Mouse (Mus musculus) MEL (cell line): ENCODE measurements at regions not wholly inside any gene's neighbourhood (a gene's known extent, or its start where the extent isn't known, plus 50 kb on each side); places are given as distances from the start of the nearest gene placed in this dataset.
"Not testable (repeated sequence)": the region's sequence is repeated elsewhere in the genome, so short reads cannot be mapped to it uniquely, and the experiment has no call there.

Source experiments
- DNase-seq: peaks from one replicate; pipeline ENCODE4 v3.0.0; 2011; ENCODE audit warnings: low read depth, low spot score
- H3K27ac ChIP-seq: 2 replicates; pipeline ENCODE4 v1.5.1; 2012; ENCODE audit warnings: low read depth, mild to moderate bottlenecking, control low read depth, low read length, moderate library complexity; ENCODE audit not compliant: control insufficient read depth
- H3K27me3 ChIP-seq, 2 experiments: fragments of 150-350 bp in 1 of 2; sonication (generic) in 1 of 2; 2 replicates each; pipeline ENCODE4 v1.6.1; 2012; ENCODE audit warnings: low read length in 2 of 2, mild to moderate bottlenecking in 2 of 2, improper control_type of control experiment in 1 of 2, moderate library complexity in 1 of 2; ENCODE audit not compliant: insufficient read depth in 2 of 2, control insufficient read depth in 1 of 2
- H3K36me3 ChIP-seq, 2 experiments: 2 replicates each; pipeline ENCODE4 v1.6.1; 2012 to 2014; ENCODE audit warnings: low read length in 2 of 2, improper control_type of control experiment in 1 of 2, inconsistent platforms in 1 of 2, mild to moderate bottlenecking in 1 of 2; ENCODE audit not compliant: insufficient read depth in 2 of 2, control insufficient read depth in 1 of 2
- H3K4me1 ChIP-seq, 2 experiments: fragments of 150-350 bp in 1 of 2; sonication (generic) in 1 of 2; 2 replicates each; pipeline ENCODE4 v1.6.1; 2012; ENCODE audit warnings: low read length in 2 of 2, improper control_type of control experiment in 1 of 2, mild to moderate bottlenecking in 1 of 2; ENCODE audit not compliant: insufficient read depth in 2 of 2, control insufficient read depth in 1 of 2
- H3K4me3 ChIP-seq, 2 experiments: fragments of 150-350 bp in 1 of 2; sonication (generic) in 1 of 2; 2 replicates each; pipeline ENCODE4 v1.5.1; 2012; ENCODE audit warnings: low read depth in 2 of 2, low read length in 2 of 2, mild to moderate bottlenecking in 2 of 2, moderate library complexity in 2 of 2, control low read depth in 1 of 2, improper control_type of control experiment in 1 of 2; ENCODE audit not compliant: control insufficient read depth in 1 of 2, insufficient read depth in 1 of 2
- H3K79me2 ChIP-seq: 2 replicates; pipeline ENCODE4 v1.6.1; 2012; ENCODE audit warnings: mild to moderate bottlenecking, low read length, moderate library complexity; ENCODE audit not compliant: control insufficient read depth, poor library complexity, insufficient read depth
- H3K9ac ChIP-seq: 2 replicates; pipeline ENCODE4 v1.6.1; 2012; ENCODE audit warnings: low read depth, mild to moderate bottlenecking, control low read depth, low read length, moderate library complexity; ENCODE audit not compliant: control insufficient read depth, poor library complexity, severe bottlenecking
- H3K9me3 ChIP-seq: fragments of 150-350 bp; sonication (generic); replicated peaks from 2 replicates; pipeline ENCODE4 v1.6.1; 2012; ENCODE audit warnings: mild to moderate bottlenecking, low read length, improper control_type of control experiment, moderate library complexity; ENCODE audit not compliant: insufficient read depth
- BHLHE40 ChIP-seq: IDR thresholded peaks from 2 replicates; pipeline ENCODE4 v1.6.1; 2012; ENCODE audit warnings: low read depth, mild to moderate bottlenecking, inconsistent platforms, low read length, improper control_type of control experiment, borderline replicate concordance
- CHD1 ChIP-seq: IDR thresholded peaks from 2 replicates; pipeline ENCODE4 v1.6.1; 2012; ENCODE audit warnings: low read depth, mild to moderate bottlenecking, inconsistent platforms, low read length, improper control_type of control experiment
- CTCF ChIP-seq, 3 experiments: IDR thresholded peaks in 2 of 3; conservative IDR thresholded peaks in 1 of 3; 2 replicates each; pipeline ENCODE4 v1.5.1; 2011 to 2012; ENCODE audit warnings: low read length in 3 of 3, low read depth in 2 of 3, mild to moderate bottlenecking in 2 of 3, improper control_type of control experiment in 1 of 3, inconsistent platforms in 1 of 3, mixed read lengths in 1 of 3, moderate library complexity in 1 of 3; ENCODE audit not compliant: control insufficient read depth in 1 of 3, insufficient read depth in 1 of 3, poor library complexity in 1 of 3, severe bottlenecking in 1 of 3
- JUND ChIP-seq: IDR thresholded peaks from 2 replicates; pipeline ENCODE4 v1.6.1; 2011; ENCODE audit warnings: low read depth, mild to moderate bottlenecking, improper control_type of control experiment, low read length
- KAT2A ChIP-seq: conservative IDR thresholded peaks from 2 replicates; pipeline ENCODE4 v1.6.1; 2012; ENCODE audit warnings: low read depth, low read length, improper control_type of control experiment, inconsistent platforms
- MAZ ChIP-seq: IDR thresholded peaks from 2 replicates; pipeline ENCODE4 v1.6.1; 2012; ENCODE audit warnings: low read depth, mild to moderate bottlenecking, inconsistent platforms, low read length, improper control_type of control experiment
- MEF2A ChIP-seq: IDR thresholded peaks from 2 replicates; pipeline ENCODE4 v1.6.1; 2014; ENCODE audit warnings: low read depth, mild to moderate bottlenecking, inconsistent platforms, low read length, improper control_type of control experiment; ENCODE audit not compliant: poor library complexity, insufficient replicate concordance, severe bottlenecking; ENCODE audit errors: extremely low read depth
- NELFE ChIP-seq: IDR thresholded peaks from 2 replicates; pipeline ENCODE4 v1.6.1; 2011; ENCODE audit warnings: low read depth, low read length, improper control_type of control experiment
- POLR2AphosphoS2 ChIP-seq: IDR thresholded peaks from 2 replicates; pipeline ENCODE4 v1.6.1; 2011; ENCODE audit warnings: low read length, improper control_type of control experiment
- SIN3A ChIP-seq: IDR thresholded peaks from 2 replicates; pipeline ENCODE4 v1.6.1; 2012; ENCODE audit warnings: low read length, improper control_type of control experiment, inconsistent platforms
- TBP ChIP-seq: IDR thresholded peaks from 2 replicates; pipeline ENCODE4 v1.8.0; 2011; ENCODE audit warnings: low read depth, low read length, improper control_type of control experiment
- TCF12 ChIP-seq: IDR thresholded peaks from 2 replicates; pipeline ENCODE4 v1.6.1; 2014; ENCODE audit warnings: low read depth, mild to moderate bottlenecking, inconsistent platforms, low read length, improper control_type of control experiment, moderate library complexity
- USF1 ChIP-seq: IDR thresholded peaks from 2 replicates; pipeline ENCODE4 v1.6.1; 2014; ENCODE audit warnings: low read depth, mild to moderate bottlenecking, inconsistent platforms, low read length, improper control_type of control experiment, moderate library complexity
- USF2 ChIP-seq, 2 experiments: IDR thresholded peaks; 2 replicates each; pipeline ENCODE4 v1.6.1; 2011 to 2012; ENCODE audit warnings: improper control_type of control experiment in 2 of 2, low read length in 2 of 2, borderline replicate concordance in 1 of 2, inconsistent platforms in 1 of 2, low read depth in 1 of 2, mild to moderate bottlenecking in 1 of 2; ENCODE audit not compliant: insufficient read depth in 1 of 2
- ZMIZ1 ChIP-seq: IDR thresholded peaks from 2 replicates; pipeline ENCODE4 v1.6.1; 2012; ENCODE audit warnings: low read depth, mild to moderate bottlenecking, inconsistent platforms, low read length, improper control_type of control experiment, moderate library complexity

- H3K79me2 ChIP-seq = no peaks in the 10 kb centered on the region
- H3K9me3 ChIP-seq = no peaks in the 10 kb centered on the region
- TF ChIP-seq NELFE (no peak), CHD1 (no peak), KAT2A (no peak), TBP (no peak), ZMIZ1 (no peak), JUND (no peak), MAZ (no peak), BHLHE40 (no peak), CTCF (IDR thresholded peaks at IDR 0.05 in 2 of 3, conservative IDR thresholded peaks at IDR 0.05 in 1 of 3; ENCODE audit: control insufficient read depth in 1 of 3, insufficient read depth in 1 of 3, low read depth in 2 of 3, low read length in 3 of 3, poor library complexity in 1 of 3, severe bottlenecking in 1 of 3) (no peak), USF2 (IDR thresholded peaks at IDR 0.05; ENCODE audit: borderline replicate concordance in 1 of 2, insufficient read depth in 1 of 2, low read depth in 1 of 2, low read length in 2 of 2) (no peak)
- no peaks in the 10 kb centered on the region for H3K27me3 ChIP-seq
- no peaks in the 10 kb centered on the region for H3K4me1 ChIP-seq
- no peak overlapping the region for H3K4me3 ChIP-seq
- H3K36me3 ChIP-seq = no peaks in the 10 kb centered on the region
- no peak overlapping the region for H3K9ac ChIP-seq
- DNase-seq = no peak
- H3K27ac ChIP-seq = no peak overlapping the region
Observed at GRCm38 (mm10) chr14:71053788-71054641, 454.4 kb upstream of the Fam160b2 start.

- no peaks in the 10 kb centered on the region for H3K4me1 ChIP-seq
- H3K79me2 ChIP-seq = no peaks in the 10 kb centered on the region
- DNase-seq = no peak
- H3K9me3 ChIP-seq = no peaks in the 10 kb centered on the region
- no peak overlapping the region for H3K4me3 ChIP-seq
- TF ChIP-seq USF1 (no peak), CTCF (IDR thresholded peaks at IDR 0.05 in 2 of 3, conservative IDR thresholded peaks at IDR 0.05 in 1 of 3; ENCODE audit: control insufficient read depth in 1 of 3, insufficient read depth in 1 of 3, low read depth in 2 of 3, low read length in 3 of 3, poor library complexity in 1 of 3, severe bottlenecking in 1 of 3) (no peak), POLR2AphosphoS2 (no peak), SIN3A (no peak), MEF2A (no peak), TCF12 (no peak)
- no peak overlapping the region for H3K27ac ChIP-seq
- H3K27me3 ChIP-seq = no peaks in the 10 kb centered on the region
- no peak overlapping the region for H3K9ac ChIP-seq
- H3K36me3 ChIP-seq = no peaks in the 10 kb centered on the region
Observed at GRCm38 (mm10) chr14:71047096-71047495, 447.5 kb upstream of the Fam160b2 start.

GRCm38 (mm10) chr14:71043879-71044770 lies 444.5 kb upstream of the Fam160b2 start:
- not testable (repeated sequence) for H3K4me3 ChIP-seq, H3K27me3 ChIP-seq, H3K79me2 ChIP-seq, H3K4me1 ChIP-seq, H3K27ac ChIP-seq, H3K36me3 ChIP-seq, H3K9me3 ChIP-seq, H3K9ac ChIP-seq, DNase-seq
